Mouse (Mus musculus) forebrain, embryonic 10.5 days (tissue): ENCODE data around the gene Qser1. TPM values are rescaled to one million over a fixed set of nuclear protein-coding genes. Genes with fewer than 3 reads are reported as not detected.
A peak's percentile ranks its signal among the peaks of the same experiment; 100 is the strongest.

Experiments used
- DNase-seq: peaks from one replicate; pipeline ENCODE4 v3.0.0-alpha.2; 2017; ENCODE audit warnings: low spot score; ENCODE audit errors: extremely low spot score
- H3K27ac ChIP-seq: fragments of 300-500 bp; sonication (generic); 2 replicates; pipeline ENCODE4 v1.5.1; 2016; ENCODE audit warnings: mild to moderate bottlenecking
- H3K27me3 ChIP-seq: fragments of 300-500 bp; sonication (generic); 2 replicates; pipeline ENCODE4 v1.6.1; 2016; ENCODE audit warnings: mild to moderate bottlenecking; ENCODE audit not compliant: poor library complexity, severe bottlenecking
- H3K36me3 ChIP-seq: fragments of 300-500 bp; sonication (generic); replicated peaks from 2 replicates; pipeline ENCODE4 v1.6.1; 2016; ENCODE audit warnings: mild to moderate bottlenecking, moderate library complexity
- H3K4me1 ChIP-seq: fragments of 300-500 bp; sonication (generic); 2 replicates; pipeline ENCODE4 v1.6.1; 2016
- H3K4me3 ChIP-seq: fragments of 300-500 bp; sonication (generic); 2 replicates; pipeline ENCODE4 v1.5.1; 2016; ENCODE audit warnings: mild to moderate bottlenecking, moderate library complexity
- H3K9me3 ChIP-seq: fragments of 300-500 bp; sonication (generic); 2 replicates; pipeline ENCODE4 v1.6.1; 2016; ENCODE audit warnings: mild to moderate bottlenecking, moderate library complexity
- WGBS: fragments of 180-500 bp; shearing (Covaris S2); methylation state at CpG from one replicate; pipeline ENCODE4 v1.1.7; 2016; 5-methylcytosine and 5-hydroxymethylcytosine counted together
- polyA plus RNA-seq: library from polyadenylated mRNA; unstranded; fragments of >200 nt; fragmentation: Nextera tagmentation; extraction: Ambion mirVana; gene quantifications from 2 replicates; pipeline ENCODE4 v1.2.1, GENCODE M21; 2016

The Qser1 gene
- polyA plus RNA-seq, 1 experiment from 2014 or later, result 11.8 TPM

DNA sequence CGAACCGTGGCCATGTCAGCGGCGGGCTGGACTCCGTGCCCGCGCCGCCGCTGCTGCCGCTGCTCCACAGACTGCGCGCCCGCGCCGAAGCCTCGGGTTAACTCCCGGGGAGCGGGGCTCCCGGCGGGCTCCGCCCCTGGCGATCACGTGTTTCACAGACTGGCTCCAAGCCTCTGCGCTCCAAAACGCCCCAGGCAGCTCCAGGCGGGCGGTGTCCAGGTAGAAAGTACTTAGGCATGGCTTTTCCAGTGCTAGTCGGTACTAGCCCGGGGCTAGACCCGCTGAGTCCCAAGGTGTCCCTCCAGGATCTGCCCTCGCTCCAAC, 73.9 kb downstream of the Qser1 start, which contains the start of gene Depdc7:
Gene Depdc7, minus strand, starts transcription at position 138 of the 324 bp plus-strand sequence.
- WGBS, result under 1% methylated on average over 31 of the region's 31 CpGs
- H3K36me3 ChIP-seq, result no peaks in the 10 kb centered on the region
- H3K27me3 ChIP-seq, result peaks cover 50% of the 10 kb centered on the region
- DNase-seq, result peak; percentile 80
- peak within 1 kb of the TSS; percentile 65 for H3K4me3 ChIP-seq
- H3K9me3 ChIP-seq, result no peaks in the 10 kb centered on the region
- H3K4me1 ChIP-seq, result peaks cover 30% of the 10 kb centered on the region
- H3K27ac ChIP-seq, result peak within 1 kb of the TSS; percentile 81

GRCm38 (mm10) chr2:104741896-104742740, 74.4 kb downstream of the Qser1 start:
- Histone ChIP-seq H3K36me3 (no peaks in the 10 kb centered on the region), H3K4me3 (peak overlapping the region; percentile 65), H3K27ac (peak overlapping the region; percentile 81), H3K4me1 (peaks cover 30% of the 10 kb centered on the region), H3K9me3 (no peaks in the 10 kb centered on the region), H3K27me3 (peaks cover 50% of the 10 kb centered on the region)
- no peak for DNase-seq
- WGBS, result 5% methylated on average over 46 of the region's 46 CpGs

DNA sequence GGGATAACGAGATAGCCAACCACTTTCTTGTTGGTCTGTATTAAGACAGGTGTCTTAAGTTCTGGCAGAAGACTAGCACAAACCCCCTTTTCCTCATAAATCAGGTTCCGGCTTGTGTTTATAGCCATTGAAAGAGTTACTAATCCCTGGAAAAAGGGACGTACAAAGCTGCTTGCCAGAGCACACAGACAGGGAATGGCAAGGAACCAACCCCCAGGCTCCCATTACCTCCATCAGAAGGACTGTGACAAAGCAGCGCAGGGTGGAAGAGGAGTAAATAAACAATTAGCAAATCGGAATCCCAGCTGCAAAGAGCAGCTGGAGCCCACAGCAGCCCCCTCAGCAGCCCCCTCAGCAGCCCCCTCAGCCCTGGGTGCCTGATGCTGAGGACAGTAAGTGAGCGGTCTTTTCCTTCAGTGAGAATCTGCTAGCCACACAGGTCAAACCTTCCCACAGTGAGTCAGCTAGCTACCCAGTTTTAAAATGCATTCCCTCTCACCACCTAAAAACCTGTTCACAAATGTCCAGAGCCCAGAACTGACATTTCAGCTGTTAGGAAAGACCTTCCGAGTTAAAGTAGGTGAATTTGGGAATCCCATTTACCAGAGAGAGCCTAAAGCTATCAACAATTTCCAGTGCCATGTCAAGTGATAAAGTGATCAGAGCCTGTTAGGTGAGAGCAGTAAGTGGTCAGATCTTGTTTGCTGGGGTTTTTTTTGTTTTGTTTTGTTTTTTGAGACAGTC, 75.4 kb downstream of the Qser1 start:
- DNase-seq, result no peak
- H3K27me3 ChIP-seq, result peaks cover 50% of the 10 kb centered on the region

GRCm38 (mm10) chr2:104740248-104740949, 76.2 kb downstream of the Qser1 start:
- no peak overlapping the region for H3K4me3 ChIP-seq
- 61% methylated on average over 7 of the region's 7 CpGs for WGBS
- DNase-seq, result no peak

More for the DNA sequence above, 75.4 kb downstream of the Qser1 start:
- WGBS, result 23% methylated on average over 7 of the region's 7 CpGs
- no peaks in the 10 kb centered on the region for H3K9me3 ChIP-seq
- H3K36me3 ChIP-seq, result no peaks in the 10 kb centered on the region
- H3K27ac ChIP-seq, result no peak overlapping the region
- peaks cover 30% of the 10 kb centered on the region for H3K4me1 ChIP-seq
- no peak overlapping the region; the same call in 1 of the 2 replicates for H3K4me3 ChIP-seq

DNA sequence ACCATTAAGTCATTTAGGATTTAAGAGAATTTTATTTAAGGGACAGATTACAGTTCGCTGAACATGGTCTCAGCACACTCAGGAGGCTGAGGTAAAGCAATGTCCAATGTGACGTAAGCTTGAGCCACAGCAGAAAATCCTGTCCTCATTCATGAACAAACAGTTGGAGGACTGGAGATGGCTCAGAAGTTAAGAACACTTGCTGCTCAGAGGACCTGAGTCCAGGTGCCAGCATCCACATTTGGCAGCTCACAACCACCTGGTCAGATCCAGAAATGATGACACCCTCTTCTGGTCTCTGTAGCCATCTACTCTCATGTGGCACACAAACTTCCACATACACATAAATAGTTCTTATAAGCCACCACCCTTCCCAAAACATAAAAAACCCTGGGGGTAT, 76.9 kb downstream of the Qser1 start:
- Histone ChIP-seq H3K27me3 (peaks cover 50% of the 10 kb centered on the region), H3K36me3 (no peaks in the 10 kb centered on the region), H3K9me3 (no peaks in the 10 kb centered on the region), H3K27ac (no peak overlapping the region), H3K4me1 (peaks cover 30% of the 10 kb centered on the region), H3K4me3 (no peak overlapping the region)
- 88% methylated on average over 2 of the region's 2 CpGs for WGBS
- DNase-seq, result no peak

More at GRCm38 (mm10) chr2:104740248-104740949, 76.2 kb downstream of the Qser1 start:
- no peaks in the 10 kb centered on the region for H3K9me3 ChIP-seq
- H3K4me1 ChIP-seq, result peaks cover 30% of the 10 kb centered on the region
- H3K27ac ChIP-seq, result no peak overlapping the region
- no peaks in the 10 kb centered on the region for H3K36me3 ChIP-seq
- H3K27me3 ChIP-seq, result peaks cover 50% of the 10 kb centered on the region

DNA sequence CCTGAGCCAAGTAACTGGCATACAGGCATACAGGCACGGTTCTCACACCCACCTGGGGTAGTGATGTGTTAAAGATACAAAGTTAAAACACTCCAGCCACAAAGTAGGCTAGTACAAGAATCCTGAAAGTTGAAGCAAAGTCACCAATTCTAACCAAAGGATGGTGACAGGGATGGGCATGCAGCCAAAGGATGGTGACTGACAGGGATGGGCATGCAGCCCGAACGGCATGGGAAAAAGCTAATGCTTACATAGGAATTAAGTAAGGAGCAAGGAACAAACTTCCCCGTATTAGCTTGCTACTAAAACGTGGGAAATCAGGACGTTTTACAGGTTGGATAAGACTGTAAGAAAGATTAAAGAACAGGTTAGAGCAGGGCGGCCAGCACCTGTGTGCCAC, 80.3 kb downstream of the Qser1 start:
- no peak for DNase-seq
- H3K4me3 ChIP-seq, result no peak overlapping the region
- peaks cover 8% of the 10 kb centered on the region for H3K4me1 ChIP-seq
- 80% methylated on average over 7 of the region's 7 CpGs for WGBS
- H3K9me3 ChIP-seq, result no peaks in the 10 kb centered on the region
- H3K36me3 ChIP-seq, result no peaks in the 10 kb centered on the region
- no peak overlapping the region for H3K27ac ChIP-seq
- peaks cover 18% of the 10 kb centered on the region for H3K27me3 ChIP-seq

DNA sequence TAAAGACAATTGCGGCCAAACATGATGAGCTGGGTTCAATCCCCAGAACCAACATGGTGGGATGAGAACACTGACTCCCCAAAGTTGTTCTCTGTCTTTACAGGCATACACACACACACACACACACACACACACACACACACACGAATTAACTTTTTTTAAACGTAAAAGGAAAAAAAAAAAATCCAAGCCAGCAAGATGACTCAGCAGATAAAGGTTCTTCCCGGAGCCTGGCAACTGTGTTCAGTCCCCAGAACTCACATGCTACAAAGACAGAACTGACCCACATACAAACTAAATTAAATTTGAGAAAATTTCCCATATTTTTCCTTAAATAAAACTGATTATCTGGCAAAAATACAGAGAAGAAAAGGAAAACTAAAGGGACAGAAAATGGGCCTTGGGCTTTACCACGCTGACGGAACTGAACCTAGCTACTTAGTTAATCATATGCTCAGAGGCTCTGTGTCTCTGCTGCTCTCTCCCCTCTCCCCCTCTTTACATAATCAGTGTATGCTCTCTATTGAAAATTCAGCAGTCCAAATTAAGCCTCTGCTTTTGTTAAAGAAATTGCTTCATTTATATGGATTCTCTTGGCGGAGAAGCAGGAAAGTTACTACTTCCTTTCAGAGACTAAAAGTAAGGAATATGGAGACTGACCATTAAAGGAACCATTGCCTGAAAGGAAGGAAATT, 83.9 kb downstream of the Qser1 start:
- no peak for DNase-seq
- Histone ChIP-seq H3K9me3 (no peaks in the 10 kb centered on the region), H3K36me3 (no peaks in the 10 kb centered on the region), H3K27ac (0 out of 2 replicates have a peak overlapping the region, but pooled peaks have one; percentile 3), H3K4me3 (no peak overlapping the region), H3K4me1 (no peaks in the 10 kb centered on the region), H3K27me3 (no peaks in the 10 kb centered on the region)
- 84% methylated on average over 7 of the region's 7 CpGs for WGBS

- 91% methylated on average over 9 of the region's 9 CpGs for WGBS
- Histone ChIP-seq H3K27me3 (no peaks in the 10 kb centered on the region), H3K9me3 (no peaks in the 10 kb centered on the region), H3K27ac (0 out of 2 replicates have a peak overlapping the region, but pooled peaks have one; percentile 3), H3K4me1 (no peaks in the 10 kb centered on the region), H3K36me3 (no peaks in the 10 kb centered on the region), H3K4me3 (no peak overlapping the region)
- no peak for DNase-seq
Observed at GRCm38 (mm10) chr2:104732033-104732444, 84.5 kb downstream of the Qser1 start.

GRCm38 (mm10) chr2:104727369-104727768, 89.2 kb downstream of the Qser1 start:
- Histone ChIP-seq H3K27ac (no peak overlapping the region), H3K9me3 (no peaks in the 10 kb centered on the region), H3K36me3 (no peaks in the 10 kb centered on the region), H3K4me3 (no peak overlapping the region), H3K27me3 (no peaks in the 10 kb centered on the region), H3K4me1 (no peaks in the 10 kb centered on the region)
- 78% methylated on average over 1 of the region's 1 CpGs for WGBS
- DNase-seq, result no peak

GRCm38 (mm10) chr2:104722021-104722420, 94.5 kb downstream of the Qser1 start:
- no peak overlapping the region for H3K27ac ChIP-seq
- H3K4me1 ChIP-seq, result no peaks in the 10 kb centered on the region
- no peak for DNase-seq
- 86% methylated on average over 3 of the region's 3 CpGs for WGBS
- no peaks in the 10 kb centered on the region for H3K36me3 ChIP-seq
- no peak overlapping the region for H3K4me3 ChIP-seq
- no peaks in the 10 kb centered on the region for H3K9me3 ChIP-seq
- H3K27me3 ChIP-seq, result no peaks in the 10 kb centered on the region

- WGBS, result 91% methylated on average over 4 of the region's 4 CpGs
Observed at GRCm38 (mm10) chr2:104717827-104718226, 98.7 kb downstream of the Qser1 start.

GRCm38 (mm10) chr2:104717231-104717735, 99.3 kb downstream of the Qser1 start:
- Histone ChIP-seq H3K4me1 (peaks cover 12% of the 10 kb centered on the region), H3K27me3 (peaks cover 16% of the 10 kb centered on the region)
- WGBS, result 88% methylated on average over 2 of the region's 2 CpGs

More at GRCm38 (mm10) chr2:104717827-104718226, 98.7 kb downstream of the Qser1 start:
- Histone ChIP-seq H3K4me3 (no peak overlapping the region), H3K27me3 (peaks cover 16% of the 10 kb centered on the region), H3K36me3 (no peaks in the 10 kb centered on the region), H3K9me3 (no peaks in the 10 kb centered on the region), H3K27ac (no peak overlapping the region), H3K4me1 (peaks cover 7% of the 10 kb centered on the region)
- DNase-seq, result no peak

More at GRCm38 (mm10) chr2:104717231-104717735, 99.3 kb downstream of the Qser1 start:
- Histone ChIP-seq H3K36me3 (no peaks in the 10 kb centered on the region), H3K9me3 (no peaks in the 10 kb centered on the region), H3K27ac (no peak overlapping the region), H3K4me3 (no peak overlapping the region)
- DNase-seq, result no peak
